Mouse (Mus musculus) CH12.LX (cell line): ENCODE results near the gene Atoh7. TPM values are rescaled to one million over a fixed set of nuclear protein-coding genes. Genes with fewer than 3 reads are reported as not detected.
A peak's percentile ranks its signal among the peaks of the same experiment; 100 is the strongest.

Experiments
- DNase-seq: peaks from one replicate; pipeline ENCODE4 v3.0.0-alpha.2; 2013; ENCODE audit errors: extremely low read depth
- H3K27ac ChIP-seq: 2 replicates; pipeline ENCODE4 v1.5.1; 2012; ENCODE audit warnings: low read depth, mild to moderate bottlenecking, control low read depth, moderate library complexity; ENCODE audit not compliant: insufficient read depth
- H3K27me3 ChIP-seq: replicated peaks from 2 replicates; pipeline ENCODE3; 2012; ENCODE audit warnings: inconsistent platforms
- H3K36me3 ChIP-seq, 2 experiments: replicated peaks in 1 of 2; 2 replicates each; pipeline versions ENCODE3 to v1.6.1; 2012; ENCODE audit warnings: inconsistent platforms in 1 of 2, low read length in 1 of 2, mild to moderate bottlenecking in 1 of 2, mixed read lengths in 1 of 2, moderate library complexity in 1 of 2; ENCODE audit not compliant: control insufficient read depth in 1 of 2, insufficient read depth in 1 of 2
- H3K4me1 ChIP-seq, 2 experiments: 2 replicates each; pipeline ENCODE4 v1.6.1; 2012; ENCODE audit warnings: inconsistent platforms in 1 of 2, moderate library complexity in 1 of 2; ENCODE audit not compliant: insufficient read depth in 2 of 2, control insufficient read depth in 1 of 2
- H3K4me2 ChIP-seq: 2 replicates; pipeline ENCODE4 v1.6.1; 2012; ENCODE audit warnings: low read depth, mild to moderate bottlenecking, control low read depth; ENCODE audit not compliant: poor library complexity, insufficient read depth, severe bottlenecking
- H3K4me3 ChIP-seq, 3 experiments: fragments of 150-350 bp in 1 of 3; sonication (generic) in 1 of 3; replicated peaks in 1 of 3; 2 replicates each; pipeline versions ENCODE3 to v1.5.1; 2011 to 2012; ENCODE audit warnings: low read depth in 2 of 3, low read length in 2 of 3, mild to moderate bottlenecking in 2 of 3, moderate library complexity in 2 of 3, control low read depth in 1 of 3, improper control_type of control experiment in 1 of 3, inconsistent platforms in 1 of 3, mixed read lengths in 1 of 3; ENCODE audit not compliant: poor library complexity in 1 of 3
- H3K79me2 ChIP-seq: replicated peaks from 2 replicates; pipeline ENCODE4 v1.6.1; 2012; ENCODE audit warnings: mild to moderate bottlenecking, moderate library complexity; ENCODE audit not compliant: control insufficient read depth, poor library complexity, insufficient read depth, severe bottlenecking; ENCODE audit errors: extremely low read depth
- H3K9ac ChIP-seq: 2 replicates; pipeline ENCODE4 v1.6.1; 2012; ENCODE audit warnings: low read depth, mild to moderate bottlenecking, control low read depth, moderate library complexity; ENCODE audit not compliant: insufficient read depth
- H3K9me3 ChIP-seq: replicated peaks from 2 replicates; pipeline ENCODE3; 2012; ENCODE audit warnings: low read length, inconsistent platforms, mixed read lengths
- BHLHE40 ChIP-seq: IDR thresholded peaks from 2 replicates; pipeline ENCODE4 v1.6.1; 2011; ENCODE audit warnings: mild to moderate bottlenecking, low read depth, low read length, improper control_type of control experiment
- CHD2 ChIP-seq: IDR thresholded peaks from 2 replicates; pipeline ENCODE4 v1.6.1; 2011; ENCODE audit warnings: low read length, improper control_type of control experiment
- CTCF ChIP-seq, 2 experiments: IDR thresholded peaks in 1 of 2; conservative IDR thresholded peaks in 1 of 2; 2 replicates each; pipeline ENCODE4 v1.5.1; 2011 to 2012; ENCODE audit warnings: low read depth in 2 of 2, low read length in 2 of 2, improper control_type of control experiment in 1 of 2, inconsistent platforms in 1 of 2, mild to moderate bottlenecking in 1 of 2, moderate library complexity in 1 of 2
- E2F4 ChIP-seq: IDR thresholded peaks from 2 replicates; pipeline ENCODE4 v1.6.1; 2011; ENCODE audit warnings: low read depth, low read length, improper control_type of control experiment; ENCODE audit not compliant: insufficient replicate concordance
- ELF1 ChIP-seq: IDR thresholded peaks from 2 replicates; pipeline ENCODE4 v1.6.1; 2014; ENCODE audit warnings: low read depth, mild to moderate bottlenecking, inconsistent platforms, low read length, improper control_type of control experiment
- EP300 ChIP-seq: IDR thresholded peaks from 2 replicates; pipeline ENCODE4 v1.6.1; 2011; ENCODE audit warnings: low read length, improper control_type of control experiment
- GABPA ChIP-seq: IDR thresholded peaks from 2 replicates; pipeline ENCODE4 v1.6.1; 2012; ENCODE audit warnings: low read depth, low read length, improper control_type of control experiment, inconsistent platforms; ENCODE audit not compliant: insufficient replicate concordance
- JUN ChIP-seq: IDR thresholded peaks from 2 replicates; pipeline ENCODE4 v1.6.1; 2011; ENCODE audit warnings: low read depth, mild to moderate bottlenecking, low read length, improper control_type of control experiment, moderate library complexity; ENCODE audit not compliant: insufficient read depth
- MAFK ChIP-seq: IDR thresholded peaks from 2 replicates; pipeline ENCODE4 v1.6.1; 2011; ENCODE audit warnings: low read length, improper control_type of control experiment; ENCODE audit not compliant: insufficient replicate concordance
- MAZ ChIP-seq: IDR thresholded peaks from 2 replicates; pipeline ENCODE4 v1.6.1; 2012; ENCODE audit warnings: low read depth, mild to moderate bottlenecking, inconsistent platforms, low read length, improper control_type of control experiment, moderate library complexity
- MEF2A ChIP-seq: IDR thresholded peaks from 2 replicates; pipeline ENCODE4 v1.6.1; 2014; ENCODE audit warnings: low read depth, mild to moderate bottlenecking, inconsistent platforms, low read length, improper control_type of control experiment, borderline replicate concordance
- MXI1 ChIP-seq: IDR thresholded peaks from 2 replicates; pipeline ENCODE4 v1.6.1; 2011; ENCODE audit warnings: mild to moderate bottlenecking, low read depth, low read length, improper control_type of control experiment
- MYC ChIP-seq: IDR thresholded peaks from 2 replicates; pipeline ENCODE4 v1.6.1; 2011; ENCODE audit warnings: low read depth, mild to moderate bottlenecking, improper control_type of control experiment, low read length
- NELFE ChIP-seq: IDR thresholded peaks from 2 replicates; pipeline ENCODE4 v1.6.1; 2011; ENCODE audit warnings: low read depth, low read length, improper control_type of control experiment
- SIN3A ChIP-seq: IDR thresholded peaks from 2 replicates; pipeline ENCODE4 v1.6.1; 2012; ENCODE audit warnings: low read length, improper control_type of control experiment, inconsistent platforms
- SMC3 ChIP-seq: IDR thresholded peaks from 2 replicates; pipeline ENCODE4 v1.6.1; 2011; ENCODE audit warnings: low read depth, low read length, improper control_type of control experiment
- TBP ChIP-seq: conservative IDR thresholded peaks from 2 replicates; pipeline ENCODE4 v1.6.1; 2011; ENCODE audit warnings: low read depth, low read length, improper control_type of control experiment
- TCF12 ChIP-seq: IDR thresholded peaks from 2 replicates; pipeline ENCODE4 v1.6.1; 2014; ENCODE audit warnings: low read depth, mild to moderate bottlenecking, inconsistent platforms, low read length, improper control_type of control experiment
- UBTF ChIP-seq: IDR thresholded peaks from 2 replicates; pipeline ENCODE4 v1.6.1; 2012; ENCODE audit warnings: low read depth, mild to moderate bottlenecking, inconsistent platforms, low read length, improper control_type of control experiment, moderate library complexity
- ZKSCAN1 ChIP-seq: IDR thresholded peaks from 2 replicates; pipeline ENCODE4 v1.6.1; 2012; ENCODE audit warnings: low read depth, inconsistent platforms, low read length, improper control_type of control experiment, borderline replicate concordance
- ZMIZ1 ChIP-seq: IDR thresholded peaks from 2 replicates; pipeline ENCODE4 v1.6.1; 2012; ENCODE audit warnings: low read depth, mild to moderate bottlenecking, inconsistent platforms, low read length, improper control_type of control experiment
- ZNF384 ChIP-seq: IDR thresholded peaks from 2 replicates; pipeline ENCODE4 v1.6.1; 2012; ENCODE audit warnings: low read depth, low read length, improper control_type of control experiment, inconsistent platforms
- dilution Hi-C: fragments of 300-500 bp; cut with MboI; formaldehyde crosslinking; loops from 2 replicates; pipeline ENCODE4 v1.14.3; 2020; ENCODE audit warnings: low sequenced_read_pairs; ENCODE audit not compliant: extremely low pct_unique_long_range_greater_than_20kb, extremely low pct_ligation_motif_present
- in situ Hi-C: fragments of 300-500 bp; cut with MboI; formaldehyde crosslinking; loops from 3 replicates; pipeline ENCODE4 v1.14.3; 2019; ENCODE audit warnings: low sequenced_read_pairs, low pct_ligation_motif_present, low pct_unique_long_range_greater_than_20kb, mixed read lengths
- polyA plus RNA-seq: library from polyadenylated mRNA; unstranded; fragments of >175 nt; gene quantifications from 2 replicates; pipeline ENCODE4 v1.2.1, GENCODE M21; 2012; ENCODE audit warnings: low read depth; ENCODE audit not compliant: insufficient read length
- total RNA-seq, 2 experiments: library from RNA; depleted of rRNA; stranded (reverse); fragments of 300-350 nt in 1 of 2; fragments of >200 nt in 1 of 2; gene quantifications; 2 replicates each; pipeline ENCODE4 v1.2.3; 2012 to 2014

Atoh7 gene
- total and polyA plus RNA-seq, 3 experiments: not detected

- Histone ChIP-seq H3K9me3 (no peaks in the 10 kb centered on the region), H3K4me3 (no peak overlapping the region), H3K27ac (no peak overlapping the region), H3K4me1 (peaks cover 0 to 6% of the 10 kb centered on the region in 2 experiments; a peak in 2 of 4 replicates), H3K9ac (no peak overlapping the region), H3K79me2 (no peaks in the 10 kb centered on the region), H3K27me3 (no peaks in the 10 kb centered on the region), H3K36me3 (no peaks in the 10 kb centered on the region), H3K4me2 (no peak overlapping the region)
- TF ChIP-seq UBTF: no peak
- TF ChIP-seq E2F4: no peak
- TF ChIP-seq MEF2A: no peak
- TF ChIP-seq ZMIZ1: no peak
- DNase-seq: no peak
- in situ Hi-C loops: no loop called here
- dilution Hi-C loops: no loop called here
Measured at GRCm38 (mm10) chr10:63124016-63124415, 24.6 kb downstream of the Atoh7 start.

GRCm38 (mm10) chr10:63125343-63125742, 25.9 kb downstream of the Atoh7 start:
- Histone ChIP-seq H3K4me3 (no peak overlapping the region), H3K9me3 (no peaks in the 10 kb centered on the region)
- in situ Hi-C loops: no loop called here
- DNase-seq: no peak
- TF ChIP-seq CTCF (conservative IDR thresholded peaks at IDR 0.05 in 1 of 2, IDR thresholded peaks at IDR 0.05 in 1 of 2; ENCODE audit: low read depth in 2 of 2, low read length in 2 of 2) (peak in 1 of 2 experiments; percentile 31; a peak in 1 of 4 replicates), TCF12 (no peak)
- TF ChIP-seq, all 38 proteins: peak for 1
- Histone ChIP-seq H3K4me1 (peaks cover 0 to 6% of the 10 kb centered on the region in 2 experiments; a peak in 2 of 4 replicates), H3K27me3 (no peaks in the 10 kb centered on the region), H3K27ac (no peak overlapping the region), H3K36me3 (no peaks in the 10 kb centered on the region), H3K9ac (no peak overlapping the region), H3K79me2 (no peaks in the 10 kb centered on the region), H3K4me2 (no peak overlapping the region)
- dilution Hi-C loops: no loop called here

- no peaks in the 10 kb centered on the region for H3K36me3 ChIP-seq
- no peaks in the 10 kb centered on the region for H3K79me2 ChIP-seq
- no peak overlapping the region for H3K9ac ChIP-seq
- no peak overlapping the region for H3K4me3 ChIP-seq
- no peak overlapping the region for H3K27ac ChIP-seq
- H3K9me3 ChIP-seq: no peaks in the 10 kb centered on the region
- dilution Hi-C loops: no loop called here
- DNase-seq: no peak
- in situ Hi-C loops: no loop called here
- H3K27me3 ChIP-seq: no peaks in the 10 kb centered on the region
- no peak overlapping the region for H3K4me2 ChIP-seq
- TF ChIP-seq ZKSCAN1 (no peak), MXI1 (no peak), BHLHE40 (no peak), JUN (no peak), NELFE (no peak), SMC3 (no peak), GABPA (no peak), E2F4 (no peak), CHD2 (no peak), MAZ (no peak), UBTF (no peak), ELF1 (no peak), EP300 (no peak), ZNF384 (no peak), MAFK (no peak), SIN3A (no peak), TBP (no peak), MYC (no peak)
- peaks cover 0 to 6% of the 10 kb centered on the region in 2 experiments; a peak in 2 of 4 replicates for H3K4me1 ChIP-seq
Measured at GRCm38 (mm10) chr10:63126116-63126515, 26.7 kb downstream of the Atoh7 start.
